ENCODE assay signal across 7 mouse cellular contexts in genomic region chr7:16816475-16817122, GRCm38 (mm10). TPM values are rescaled to one million over a fixed set of nuclear protein-coding genes. Genes with fewer than 3 reads are reported as not detected.
A peak's percentile ranks its signal among the peaks of the same experiment; 100 is the strongest.
DNase-seq lines count a peak whose midpoint lies in the region; ATAC-seq and TF ChIP-seq lines count a peak whose summit lies in the region.

Gene Fkrp (minus strand): TSS chr7:16816732.

- no peaks in the 10 kb centered on the region for H3K9me3 ChIP-seq in forebrain, postnatal 0 days (ENCODE audit: low read length)
- no peaks in the 10 kb centered on the region for H3K9me3 ChIP-seq in hindbrain, embryonic 13.5 days
- H3K9me3 ChIP-seq in midbrain, embryonic 11.5 days (ENCODE audit: control insufficient read depth, low read length), result no peaks in the 10 kb centered on the region

- H3K4me1 ChIP-seq in forebrain, postnatal 0 days (ENCODE audit: insufficient read depth), result peaks cover 39% of the 10 kb centered on the region
- peaks cover 87% of the 10 kb centered on the region for H3K4me1 ChIP-seq in hindbrain, embryonic 13.5 days (replicated peaks)
- H3K4me1 ChIP-seq in midbrain, embryonic 11.5 days (ENCODE audit: control insufficient read depth, insufficient read depth, low read length), result peaks cover 49% of the 10 kb centered on the region

- WGBS in forebrain, postnatal 0 days, result 1% methylated on average over 48 of the region's 64 CpGs
- under 1% methylated on average over 32 of the region's 64 CpGs for WGBS in hindbrain, embryonic 13.5 days
- under 1% methylated on average over 49 of the region's 64 CpGs for WGBS in midbrain, embryonic 11.5 days

- peak within 1 kb of the TSS; percentile 99 for H3K9ac ChIP-seq in forebrain, postnatal 0 days
- peak within 1 kb of the TSS; percentile 100 for H3K9ac ChIP-seq in hindbrain, embryonic 13.5 days
- peak within 1 kb of the TSS; percentile 100 for H3K9ac ChIP-seq in midbrain, embryonic 11.5 days (ENCODE audit: low read length)

- H3K27me3 ChIP-seq in forebrain, postnatal 0 days (ENCODE audit: insufficient read depth, low read length), result no peaks in the 10 kb centered on the region
- peaks cover 8% of the 10 kb centered on the region for H3K27me3 ChIP-seq in hindbrain, embryonic 13.5 days
- H3K27me3 ChIP-seq in midbrain, embryonic 11.5 days (ENCODE audit: control insufficient read depth, insufficient read depth, low read length), result peaks cover 15% of the 10 kb centered on the region
- no peaks in the 10 kb centered on the region for H3K27me3 ChIP-seq in splenic B cell, adult 2 months (ENCODE audit: control insufficient read depth, insufficient read depth, low read length, poor library complexity, severe bottlenecking)

- peak within 1 kb of the TSS; percentile 98 for H3K27ac ChIP-seq in forebrain, postnatal 0 days (ENCODE audit: low read depth, low read length)
- H3K27ac ChIP-seq in hindbrain, embryonic 13.5 days, result peak within 1 kb of the TSS; percentile 100
- H3K27ac ChIP-seq in midbrain, embryonic 11.5 days (ENCODE audit: low read depth, low read length), result peak within 1 kb of the TSS; percentile 99

- ATAC-seq in forebrain, postnatal 0 days, result peak; percentile 51
- peak; percentile 35 for ATAC-seq in hindbrain, embryonic 13.5 days (ENCODE audit: low FRiP score)
- peak; percentile 68 for ATAC-seq in midbrain, embryonic 11.5 days (ENCODE audit: low FRiP score)

- TF ChIP-seq CTCF in forebrain, postnatal 0 days (IDR thresholded peaks at IDR 0.05; ENCODE audit: low read depth), result no peak

- peak; percentile 32 for DNase-seq in ZHBTc4 (ENCODE audit: low read depth, low spot score)
- DNase-seq in cerebellum, adult 18-20 months, result peak; percentile 55 to 80
- DNase-seq in forebrain, postnatal 0 days, result peak; percentile 51
- no peak for DNase-seq in left cerebral cortex, postnatal 25 days (ENCODE audit: low spot score in 2 of 2)
- DNase-seq in midbrain, embryonic 11.5 days (ENCODE audit: low spot score, missing footprints), result peak; percentile 94
- peak; percentile 38 for DNase-seq in splenic B cell, adult 2 months (ENCODE audit: low read depth, low spot score)

- intact Hi-C loops in left cerebral cortex, postnatal 25 days (cut with DNase I), result loop anchor here (5.0 kb wide), 1 partner anchor 414 kb away; the partner anchor contains the start of gene Zc3h4

- peak within 1 kb of the TSS; percentile 96 for H3K4me3 ChIP-seq in forebrain, postnatal 0 days (ENCODE audit: low read depth, low read length)
- H3K4me3 ChIP-seq in hindbrain, embryonic 13.5 days, result peak within 1 kb of the TSS; percentile 95
- peak within 1 kb of the TSS; percentile 97 for H3K4me3 ChIP-seq in midbrain, embryonic 11.5 days (ENCODE audit: low read depth, low read length)

- peak within 1 kb of the TSS; percentile 88 for H3K4me2 ChIP-seq in forebrain, postnatal 0 days (ENCODE audit: low read depth)
- H3K4me2 ChIP-seq in hindbrain, embryonic 13.5 days, result peak within 1 kb of the TSS; percentile 95
- H3K4me2 ChIP-seq in midbrain, embryonic 11.5 days, result peak within 1 kb of the TSS; percentile 72

- H3K36me3 ChIP-seq in forebrain, postnatal 0 days (ENCODE audit: insufficient read depth), result no peaks in the 10 kb centered on the region
- H3K36me3 ChIP-seq in hindbrain, embryonic 13.5 days, result peaks cover 4% of the 10 kb centered on the region; the same call in 1 of the 2 replicates
- no peaks in the 10 kb centered on the region for H3K36me3 ChIP-seq in midbrain, embryonic 11.5 days (ENCODE audit: control insufficient read depth, insufficient read depth, low read length)
- no peaks in the 10 kb centered on the region; the same call in 1 of the 2 replicates for H3K36me3 ChIP-seq in splenic B cell, adult 2 months (ENCODE audit: control insufficient read depth, insufficient read depth, low read length, poor library complexity, severe bottlenecking)

RNA-seq across cellular contexts. Expression of gene Fkrp, which starts in this region (rescaled TPM):
- 40.0 and 54.6 TPM in 2 replicates for total RNA-seq in forebrain, postnatal 0 days (2014; rRNA removed)
- 31.7 and 37.8 TPM in 2 replicates for polyA plus RNA-seq in forebrain, postnatal 0 days (2015; fragmentation: Nextera tagmentation; extraction: Ambion mirVana)
- 43.6 and 45.3 TPM in 2 replicates for polyA plus RNA-seq in hindbrain, embryonic 13.5 days (2015; fragmentation: Nextera tagmentation; extraction: Ambion mirVana)
- total RNA-seq in left cerebral cortex, postnatal 25 days (2021), result 10 to 100 TPM; 47.7 to 50.8 TPM
- polyA plus RNA-seq in midbrain, embryonic 11.5 days (2014; fragmentation: Nextera tagmentation; extraction: Ambion mirVana), result 24.3 and 25.9 TPM in 2 replicates

Comparison
In these comparisons a context has a peak if more than half of its experiments do, and no peak if none do; other contexts are left out.
1. DNase-seq: peak in ZHBTc4 (single experiment), cerebellum, adult 18-20 months (2 of 2), forebrain, postnatal 0 days (single experiment), midbrain, embryonic 11.5 days (single experiment) and splenic B cell, adult 2 months (single experiment); none in left cerebral cortex, postnatal 25 days (0 of 2).
2. Peak in every context shown above with its lines, with median percentiles within 50 percentile points of each other: ATAC-seq, H3K27ac ChIP-seq, H3K4me2 ChIP-seq, H3K4me3 ChIP-seq and H3K9ac ChIP-seq.